Mouse (Mus musculus) heart, postnatal 36 days (tissue): ENCODE results near the gene Kif1bp. TPM values are rescaled to one million over a fixed set of nuclear protein-coding genes. Genes with fewer than 3 reads are reported as not detected.
"Not testable (repeated sequence)": the region's sequence is repeated elsewhere in the genome, so short reads cannot be mapped to it uniquely, and the experiment has no call there.

Experiments used
- DNase-seq, 2 experiments: peaks; one replicate each; pipeline ENCODE4 v3.0.0; 2021 to 2022
- intact Hi-C: fragments of 180-260 bp; cut with DNase I; formaldehyde crosslinking; loops from one replicate; pipeline ENCODE4 v1.15.1; 2025
- total RNA-seq, 2 experiments: library from RNA; stranded (reverse); gene quantifications; 2 replicates each; pipeline ENCODE4 v1.2.3; 2021

Kif1bp gene
- total RNA-seq: 10 to 100 TPM; 42.8 to 44.4 TPM

GRCm38 (mm10) chr10:62578338-62579100, at the start of gene Kif1bp:
TSS of gene Kif1bp (minus strand) at chr10:62578457.
- DNase-seq: peak; percentile 94 to 96
- intact Hi-C loops: no loop called here

GRCm38 (mm10) chr10:62604161-62604560, 25.9 kb upstream of the Kif1bp start:
- DNase-seq: no peak
- intact Hi-C loops: loop anchor here (5.0 kb wide), 1 partner anchor 48 kb away; the partner anchor contains the start of gene Ddx50

GRCm38 (mm10) chr10:62603233-62604030, 25.2 kb upstream of the Kif1bp start:
- no peak for DNase-seq
- intact Hi-C loops: loop anchor here (5.0 kb wide), 1 partner anchor 49 kb away; the partner anchor contains the start of gene Ddx50

GRCm38 (mm10) chr10:62602177-62603040, 24.2 kb upstream of the Kif1bp start, which contains the start of gene Ddx21:
TSS of gene Ddx21 (minus strand) at chr10:62602281.
- intact Hi-C loops: loop anchor here (5.0 kb wide), 1 partner anchor 50 kb away; the partner anchor contains the start of gene Ddx50
- DNase-seq: peak; percentile 90 to 91

- intact Hi-C loops: loop anchor here (5.0 kb wide), 1 partner anchor 50 kb away; the partner anchor contains the start of gene Ddx50
- no peak for DNase-seq
Observed at GRCm38 (mm10) chr10:62601833-62602176, 23.5 kb upstream of the Kif1bp start.

GRCm38 (mm10) chr10:62601053-62601791, 23.0 kb upstream of the Kif1bp start:
- intact Hi-C loops: loop anchor here (5.0 kb wide), 1 partner anchor 51 kb away; the partner anchor contains the start of gene Ddx50
- DNase-seq: no peak

- intact Hi-C loops: loop anchor here (5.0 kb wide), 1 partner anchor 52 kb away; the partner anchor contains the start of gene Ddx50
Observed at GRCm38 (mm10) chr10:62600056-62600455, 21.8 kb upstream of the Kif1bp start.

GRCm38 (mm10) chr10:62599311-62599710, 21.1 kb upstream of the Kif1bp start:
- DNase-seq, intact Hi-C loops: not testable (repeated sequence)

More at GRCm38 (mm10) chr10:62600056-62600455, 21.8 kb upstream of the Kif1bp start:
- no peak for DNase-seq

- no peak for DNase-seq
- intact Hi-C loops: loop anchor here (5.0 kb wide), 1 partner anchor 90 kb away; no protein-coding TSS in a partner anchor
Observed at GRCm38 (mm10) chr10:62592496-62592895, 14.2 kb upstream of the Kif1bp start.

GRCm38 (mm10) chr10:62590200-62590599, 11.9 kb upstream of the Kif1bp start:
- peak; percentile 83 to 85 for DNase-seq
- intact Hi-C loops: loop anchor here (5.0 kb wide), 1 partner anchor 92 kb away; no protein-coding TSS in a partner anchor

GRCm38 (mm10) chr10:62588616-62589015, 10.4 kb upstream of the Kif1bp start:
- intact Hi-C loops: no loop called here
- no peak for DNase-seq

GRCm38 (mm10) chr10:62583245-62583644, 5.0 kb upstream of the Kif1bp start:
- no peak for DNase-seq
- intact Hi-C loops: no loop called here

- no peak for DNase-seq
- intact Hi-C loops: no loop called here
Observed at GRCm38 (mm10) chr10:62582701-62583100, 4.4 kb upstream of the Kif1bp start.

GRCm38 (mm10) chr10:62582263-62582662, 4.0 kb upstream of the Kif1bp start:
- no peak for DNase-seq
- intact Hi-C loops: no loop called here

- intact Hi-C loops, DNase-seq: not testable (repeated sequence)
Observed at GRCm38 (mm10) chr10:62579129-62579528, 872 bp upstream of the Kif1bp start.

GRCm38 (mm10) chr10:62577673-62578337, 452 bp downstream of the Kif1bp start:
- intact Hi-C loops: no loop called here
- DNase-seq: no peak

- no peak for DNase-seq
- intact Hi-C loops: no loop called here
Observed at GRCm38 (mm10) chr10:62575001-62575400, 3.3 kb downstream of the Kif1bp start.

GRCm38 (mm10) chr10:62570126-62570871, 8.0 kb downstream of the Kif1bp start:
- DNase-seq: no peak
- intact Hi-C loops: no loop called here
